Mouse (Mus musculus): ENCODE data around the gene Prr19.

GRCm38 (mm10) chr7:25281166-25281733, 20.0 kb upstream of the Prr19 start:
- TF ChIP-seq POLR2A (IDR thresholded peaks at IDR 0.05; ENCODE audit: extremely low read depth, insufficient read depth, low read length): no peak
- no peak for TF ChIP-seq CTCF (IDR thresholded peaks at IDR 0.05; ENCODE audit: low read depth, low read length)
